Mouse (Mus musculus) kidney, adult 10 weeks (tissue): ENCODE measurements around the gene Wdr54. TPM values are rescaled to one million over a fixed set of nuclear protein-coding genes. Genes with fewer than 3 reads are reported as not detected.

Source experiments
- polyA plus RNA-seq: library from polyadenylated mRNA; stranded (reverse); fragments of 350-450 nt; fragmentation: Illumina TruSeq; extraction: RNeasy Lipid Tissue Mini Kit (QIAGEN cat#74804); gene quantifications from one replicate; pipeline ENCODE4 v1.2.3, GENCODE M21; 2014; ENCODE audit warnings: low read depth, low replicate concordance

Gene Wdr54
- polyA plus RNA-seq, result not detected

GRCm38 (mm10) chr6:83156259-83156684 is at the start of gene Wdr54, which contains the start of gene 1700003E16Rik:
Gene Wdr54 (minus strand): TSS chr6:83156397.
Gene 1700003E16Rik (plus strand): TSS chr6:83156404.

GRCm38 (mm10) chr6:83165607-83166242 is 9.5 kb upstream of the Wdr54 start, which contains the start of gene Dctn1:
Gene Dctn1 (plus strand): TSS chr6:83165920.

GRCm38 (mm10) chr6:83134951-83135513 is 21.2 kb downstream of the Wdr54 start, which contains the start of gene Rtkn:
Gene Rtkn (plus strand): TSS chr6:83135463.

GRCm38 (mm10) chr6:83125331-83125730 is 30.9 kb downstream of the Wdr54 start, which contains the start of gene Ino80b:
Gene Ino80b (minus strand): TSS chr6:83125431.

GRCm38 (mm10) chr6:83120930-83121862 is 35.0 kb downstream of the Wdr54 start, which contains the start of gene Wbp1:
Gene Wbp1 (minus strand): TSS chr6:83121559.

GRCm38 (mm10) chr6:83115011-83115671 is 41.1 kb downstream of the Wdr54 start, which contains the start of gene Mogs:
Gene Mogs (plus strand): TSS chr6:83115496.

GRCm38 (mm10) chr6:83108762-83109668 is 47.2 kb downstream of the Wdr54 start, which contains the start of gene Mrpl53:
Gene Mrpl53 (plus strand): TSS chr6:83109040.

GRCm38 (mm10) chr6:83101316-83101687 is 54.9 kb downstream of the Wdr54 start, which contains the start of the genes Ccdc142 and Gm42688:
Gene Ccdc142 (plus strand): TSS chr6:83101601.
Gene Gm42688 (plus strand): TSS chr6:83101617.

Other genes starting within 250 kb of the Wdr54 start
- not detected for gene Sema4f, start 216.6 kb downstream of the Wdr54 start, polyA plus RNA-seq
- gene M1ap, start 209.5 kb downstream of the Wdr54 start, polyA plus RNA-seq, result not detected
- gene Dok1, start 122.9 kb downstream of the Wdr54 start, polyA plus RNA-seq, result not detected
- gene Loxl3, start 122.2 kb downstream of the Wdr54 start, polyA plus RNA-seq, result 1.3 TPM
- gene Aup1, start 101.9 kb downstream of the Wdr54 start, polyA plus RNA-seq, result 3.8 TPM
- 1.8 TPM for gene Htra2, start 101.1 kb downstream of the Wdr54 start, polyA plus RNA-seq
- 0.61 TPM for gene Dqx1, start 98.6 kb downstream of the Wdr54 start, polyA plus RNA-seq
- not detected for gene Tlx2, start 86.1 kb downstream of the Wdr54 start, polyA plus RNA-seq
- 3.8 TPM for gene Pcgf1, start 78.5 kb downstream of the Wdr54 start, polyA plus RNA-seq
- not detected for gene Lbx2, start 70.0 kb downstream of the Wdr54 start, polyA plus RNA-seq
- not detected for gene Ccdc142, start 54.8 kb downstream of the Wdr54 start, polyA plus RNA-seq
- 0.53 TPM for gene Gm42688, start 54.8 kb downstream of the Wdr54 start, polyA plus RNA-seq
- gene Mrpl53, start 47.4 kb downstream of the Wdr54 start, polyA plus RNA-seq, result 50.2 TPM
- gene Mogs, start 40.9 kb downstream of the Wdr54 start, polyA plus RNA-seq, result 2.3 TPM
- gene Wbp1, start 34.8 kb downstream of the Wdr54 start, polyA plus RNA-seq, result 2.1 TPM
- gene Ino80b, start 31.0 kb downstream of the Wdr54 start, polyA plus RNA-seq, result not detected
- 0.24 TPM for gene Rtkn, start 20.9 kb downstream of the Wdr54 start, polyA plus RNA-seq
- gene 1700003E16Rik, start within 50 bp of the Wdr54 start, polyA plus RNA-seq, result not detected
- gene Dctn1, start 9.5 kb upstream of the Wdr54 start, polyA plus RNA-seq, result 10.8 TPM
- 0.65 TPM for gene Slc4a5, start 63.4 kb upstream of the Wdr54 start, polyA plus RNA-seq
- gene Mthfd2, start 169.5 kb upstream of the Wdr54 start, polyA plus RNA-seq, result 3.4 TPM
- gene Mob1a, start 169.6 kb upstream of the Wdr54 start, polyA plus RNA-seq, result 94.8 TPM
- gene Bola3, start 192.8 kb upstream of the Wdr54 start, polyA plus RNA-seq, result 118 TPM